Mouse (Mus musculus): Measurements from ENCODE around the gene Ttll9. TPM values are rescaled to one million over a fixed set of nuclear protein-coding genes. Genes with fewer than 3 reads are reported as not detected.

Gene Ttll9
- total and polyA plus RNA-seq, 2 experiments from 2014 or later: 4.3 to 8.0 TPM

- TF ChIP-seq CTCF (IDR thresholded peaks at IDR 0.05; ENCODE audit: low read depth): no peak
- Histone ChIP-seq H3K9ac (no peak overlapping the region), H3K4me2 (ENCODE audit: low read depth) (no peak overlapping the region), H3K9me3 (ENCODE audit: low read length) (no peaks in the 10 kb centered on the region), H3K36me3 (ENCODE audit: insufficient read depth) (no peaks in the 10 kb centered on the region), H3K27me3 (ENCODE audit: insufficient read depth, low read length) (no peaks in the 10 kb centered on the region), H3K4me1 (ENCODE audit: insufficient read depth) (no peaks in the 10 kb centered on the region), H3K27ac (ENCODE audit: low read depth, low read length) (no peak overlapping the region), H3K4me3 (ENCODE audit: low read depth, low read length) (no peak overlapping the region)
- ATAC-seq (no peak), DNase-seq (no peak)
- WGBS: 58% methylated on average over 3 of the region's 3 CpGs
Measured at GRCm38 (mm10) chr2:152928988-152929370, 33.3 kb upstream of the Ttll9 start.

- no peak for TF ChIP-seq CTCF (IDR thresholded peaks at IDR 0.05; ENCODE audit: low read depth)
- Histone ChIP-seq H3K4me1 (ENCODE audit: insufficient read depth) (no peaks in the 10 kb centered on the region), H3K9ac (no peak overlapping the region), H3K27ac (ENCODE audit: low read depth, low read length) (0 out of 2 replicates have a peak overlapping the region, but pooled peaks have one; percentile 9), H3K36me3 (ENCODE audit: insufficient read depth) (no peaks in the 10 kb centered on the region), H3K4me3 (ENCODE audit: low read depth, low read length) (no peak overlapping the region), H3K9me3 (ENCODE audit: low read length) (no peaks in the 10 kb centered on the region), H3K4me2 (ENCODE audit: low read depth) (no peak overlapping the region), H3K27me3 (ENCODE audit: insufficient read depth, low read length) (no peaks in the 10 kb centered on the region)
- WGBS: 38% methylated on average over 2 of the region's 2 CpGs
- ATAC-seq: no peak
- DNase-seq: no peak
Measured at GRCm38 (mm10) chr2:152930276-152930675, 32.0 kb upstream of the Ttll9 start.

- TF ChIP-seq CTCF (IDR thresholded peaks at IDR 0.05; ENCODE audit: low read depth): no peak
- H3K4me1 ChIP-seq (ENCODE audit: insufficient read depth): no peaks in the 10 kb centered on the region
- H3K36me3 ChIP-seq (ENCODE audit: insufficient read depth): no peaks in the 10 kb centered on the region
- H3K9me3 ChIP-seq (ENCODE audit: low read length): no peaks in the 10 kb centered on the region
- no peak overlapping the region for H3K4me3 ChIP-seq (ENCODE audit: low read depth, low read length)
- no peaks in the 10 kb centered on the region for H3K27me3 ChIP-seq (ENCODE audit: insufficient read depth, low read length)
- no peak overlapping the region for H3K9ac ChIP-seq
- no peak overlapping the region for H3K4me2 ChIP-seq (ENCODE audit: low read depth)
- DNase-seq (no peak), ATAC-seq (peak; percentile 25; the same call in 1 of the 2 replicates)
- 73% methylated on average over 12 of the region's 12 CpGs for WGBS
- H3K27ac ChIP-seq (ENCODE audit: low read depth, low read length): no peak overlapping the region
Measured at GRCm38 (mm10) chr2:152931456-152932160, 30.7 kb upstream of the Ttll9 start.

- no peaks in the 10 kb centered on the region for H3K36me3 ChIP-seq (ENCODE audit: insufficient read depth)
- H3K27ac ChIP-seq (ENCODE audit: low read depth, low read length): no peak within 1 kb of the TSS
- no peak for TF ChIP-seq CTCF (IDR thresholded peaks at IDR 0.05; ENCODE audit: low read depth)
- WGBS: 30% methylated on average over 9 of the region's 9 CpGs
- H3K9ac ChIP-seq: no peak within 1 kb of the TSS
- no peak for DNase-seq
- no peak within 1 kb of the TSS for H3K4me3 ChIP-seq (ENCODE audit: low read depth, low read length)
- H3K4me2 ChIP-seq (ENCODE audit: low read depth): no peak within 1 kb of the TSS
- no peaks in the 10 kb centered on the region for H3K4me1 ChIP-seq (ENCODE audit: insufficient read depth)
- H3K27me3 ChIP-seq (ENCODE audit: insufficient read depth, low read length): no peaks in the 10 kb centered on the region
- H3K9me3 ChIP-seq (ENCODE audit: low read length): no peaks in the 10 kb centered on the region
- ATAC-seq: no peak
Measured at GRCm38 (mm10) chr2:152933048-152933447, 29.2 kb upstream of the Ttll9 start, which contains the start of gene Foxs1. Foxs1 (minus strand) TSS chr2:152933208.

- peak; percentile 58 for TF ChIP-seq CTCF (IDR thresholded peaks at IDR 0.05; ENCODE audit: low read depth)
- DNase-seq (no peak), ATAC-seq (no peak)
Measured at GRCm38 (mm10) chr2:152933614-152934013, 28.7 kb upstream of the Ttll9 start.

GRCm38 (mm10) chr2:152939846-152940245 is 22.4 kb upstream of the Ttll9 start:
- WGBS: 15% methylated on average over 4 of the region's 4 CpGs
- peak; percentile 72 for TF ChIP-seq CTCF (IDR thresholded peaks at IDR 0.05; ENCODE audit: low read depth)
- ATAC-seq (no peak), DNase-seq (no peak)
- no peaks in the 10 kb centered on the region for H3K9me3 ChIP-seq (ENCODE audit: low read length)
- H3K4me1 ChIP-seq (ENCODE audit: insufficient read depth): no peaks in the 10 kb centered on the region
- no peak overlapping the region for H3K4me3 ChIP-seq (ENCODE audit: low read depth, low read length)
- no peak overlapping the region for H3K27ac ChIP-seq (ENCODE audit: low read depth, low read length)
- no peaks in the 10 kb centered on the region for H3K36me3 ChIP-seq (ENCODE audit: insufficient read depth)
- no peak overlapping the region for H3K9ac ChIP-seq
- peaks cover 48% of the 10 kb centered on the region for H3K27me3 ChIP-seq (ENCODE audit: insufficient read depth, low read length)
- no peak overlapping the region for H3K4me2 ChIP-seq (ENCODE audit: low read depth)

More at GRCm38 (mm10) chr2:152933614-152934013, 28.7 kb upstream of the Ttll9 start:
- Histone ChIP-seq H3K36me3 (ENCODE audit: insufficient read depth) (no peaks in the 10 kb centered on the region), H3K27me3 (ENCODE audit: insufficient read depth, low read length) (no peaks in the 10 kb centered on the region), H3K4me3 (ENCODE audit: low read depth, low read length) (no peak overlapping the region), H3K4me2 (ENCODE audit: low read depth) (no peak overlapping the region), H3K4me1 (ENCODE audit: insufficient read depth) (no peaks in the 10 kb centered on the region), H3K9ac (no peak overlapping the region), H3K9me3 (ENCODE audit: low read length) (no peaks in the 10 kb centered on the region), H3K27ac (ENCODE audit: low read depth, low read length) (no peak overlapping the region)
- WGBS: 34% methylated on average over 5 of the region's 5 CpGs

GRCm38 (mm10) chr2:152941106-152941505 is 21.2 kb upstream of the Ttll9 start:
- Histone ChIP-seq H3K27ac (ENCODE audit: low read depth, low read length) (no peak overlapping the region), H3K4me3 (ENCODE audit: low read depth, low read length) (no peak overlapping the region), H3K36me3 (ENCODE audit: insufficient read depth) (no peaks in the 10 kb centered on the region), H3K4me1 (ENCODE audit: insufficient read depth) (no peaks in the 10 kb centered on the region), H3K4me2 (ENCODE audit: low read depth) (no peak overlapping the region), H3K27me3 (ENCODE audit: insufficient read depth, low read length) (peaks cover 48% of the 10 kb centered on the region), H3K9me3 (ENCODE audit: low read length) (no peaks in the 10 kb centered on the region), H3K9ac (no peak overlapping the region)
- ATAC-seq: no peak
- no peak for TF ChIP-seq CTCF (IDR thresholded peaks at IDR 0.05; ENCODE audit: low read depth)
- 73% methylated on average over 6 of the region's 6 CpGs for WGBS
- DNase-seq: no peak

Data from forebrain, postnatal 0 days (tissue).